Mouse (Mus musculus) NIH3T3 (cell line): ENCODE results near the gene Ccdc181.

ENCODE experiments used
- DNase-seq: peaks from one replicate; pipeline ENCODE4 v3.0.0-alpha.2; 2012; ENCODE audit warnings: low read depth

The Ccdc181 gene

DNA sequence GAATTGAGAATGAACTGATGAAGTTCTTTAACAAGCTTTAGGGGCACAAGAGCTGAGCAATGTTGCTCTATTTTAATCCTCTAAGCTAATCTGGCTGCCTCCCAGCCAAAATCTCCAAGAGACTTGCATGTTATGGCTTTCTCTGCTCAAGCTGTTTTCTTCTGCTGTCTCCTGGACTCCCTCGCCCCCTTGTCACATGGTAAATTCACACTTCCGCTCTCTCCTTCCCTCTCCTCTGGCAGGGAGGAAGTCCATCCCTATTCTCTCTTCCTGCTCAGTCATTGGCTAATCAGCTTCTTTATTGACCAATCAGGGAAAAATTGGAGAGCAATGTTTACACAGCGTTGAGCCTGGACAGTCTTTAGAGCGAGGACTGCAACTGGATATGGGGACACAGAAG, 60.5 kb downstream of the Ccdc181 start:
- no peak for DNase-seq
